ENCODE assay signal across 17 mouse cellular contexts in the genomic region with DNA sequence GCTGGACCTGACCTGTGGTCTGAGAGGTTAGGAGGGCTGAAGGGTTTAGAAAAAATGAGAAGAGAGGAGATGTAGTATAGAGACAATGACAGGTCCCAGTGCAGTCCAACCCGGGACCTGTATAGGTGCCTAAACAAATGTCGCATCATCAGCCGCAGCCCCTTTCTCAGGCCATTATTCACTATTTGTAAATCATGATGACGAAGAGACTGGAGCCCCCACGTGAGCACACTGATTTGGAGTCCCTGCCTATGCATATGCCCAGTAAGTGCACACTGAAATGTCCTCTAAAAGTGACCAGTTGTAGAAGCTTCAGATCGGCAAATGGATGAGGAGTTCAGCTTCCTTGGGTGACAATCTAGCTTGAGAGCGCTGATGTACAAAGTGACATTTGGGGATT.
"Had no signal": no experiment of that assay in that cellular context is flagged by ENCODE, and none has a peak within 500 bp of the region (broad histone marks: within the 10 kb centered on the region; RNA-seq: fewer than 3 reads in every experiment).

No protein-coding gene starts in this region.

- H3K36me3 ChIP-seq: midbrain, embryonic 10.5 days; midbrain, embryonic 12.5 days; neural tube, embryonic 12.5 days had no signal

- H3K9ac ChIP-seq: lung, embryonic 14.5 days; midbrain, embryonic 12.5 days; neural tube, embryonic 12.5 days had no signal

- DNase-seq: lung, adult 18-20 months; lung, embryonic 14.5 days; lung, postnatal 10 days; lung, postnatal 4 days; midbrain, embryonic 14.5 days; retina, postnatal 1 day; right cerebral cortex, adult 18-20 months; right cerebral cortex, postnatal 25 days; right cerebral cortex, postnatal 4 days; spleen, adult 18-20 months; thymus, adult 18-20 months; thymus, postnatal 14 days; thymus, postnatal 36 days had no signal

- H3K27ac ChIP-seq: midbrain, embryonic 10.5 days; midbrain, embryonic 12.5 days; neural tube, embryonic 12.5 days had no signal

- H3K4me1 ChIP-seq: midbrain, embryonic 12.5 days; neural tube, embryonic 12.5 days had no signal

- H3K4me2 ChIP-seq: lung, embryonic 14.5 days; midbrain, embryonic 12.5 days; neural tube, embryonic 12.5 days had no signal

- H3K27me3 ChIP-seq: midbrain, embryonic 12.5 days; neural tube, embryonic 12.5 days had no signal

- H3K4me3 ChIP-seq: midbrain, embryonic 10.5 days; midbrain, embryonic 12.5 days; myocyte; neural tube, embryonic 12.5 days had no signal

- H3K9me3 ChIP-seq: midbrain, embryonic 10.5 days; midbrain, embryonic 12.5 days; neural tube, embryonic 12.5 days had no signal
